25 mouse cellular contexts compared by ENCODE assay signal in genomic region chr8:61528642-61529041, GRCm38 (mm10). TPM values are rescaled to one million over a fixed set of nuclear protein-coding genes. Genes with fewer than 3 reads are reported as not detected.
A peak's percentile ranks its signal among the peaks of the same experiment; 100 is the strongest.
DNase-seq lines count a peak whose midpoint lies in the region; ATAC-seq and TF ChIP-seq lines count a peak whose summit lies in the region.
"Had no signal": no experiment of that assay in that cellular context is flagged by ENCODE, and none has a peak within 500 bp of the region (broad histone marks: within the 10 kb centered on the region; RNA-seq: fewer than 3 reads in every experiment).

No protein-coding gene starts in this region.

- no peak for TF ChIP-seq EP300 in stomach, postnatal 0 days (optimal IDR thresholded peaks at IDR 0.05)

- H3K4me1 ChIP-seq in embryonic facial prominence, embryonic 13.5 days = peaks cover 14% of the 10 kb centered on the region
- H3K4me1 ChIP-seq in embryonic facial prominence, embryonic 10.5 days = peaks cover 3% of the 10 kb centered on the region; the same call in 1 of the 2 replicates
- H3K4me1 ChIP-seq in stomach, embryonic 14.5 days (ENCODE audit: control insufficient read depth, insufficient read depth, low read length) = no peaks in the 10 kb centered on the region; the same call in 1 of the 2 replicates
- no peaks in the 10 kb centered on the region; the same call in 1 of the 2 replicates for H3K4me1 ChIP-seq in stomach, postnatal 0 days (replicated peaks; ENCODE audit: control insufficient read depth, insufficient read depth)
- H3K4me1 ChIP-seq: embryonic facial prominence, embryonic 12.5 days; forebrain, embryonic 13.5 days; limb, embryonic 12.5 days; midbrain, embryonic 15.5 days; neural tube, embryonic 13.5 days had no signal

- intact Hi-C loops in left cerebral cortex, adult 2 months (cut with DNase I) = no loop called here

- H3K4me2 ChIP-seq in embryonic facial prominence, embryonic 13.5 days = no peak overlapping the region
- no peak overlapping the region for H3K4me2 ChIP-seq in stomach, embryonic 14.5 days (replicated peaks; ENCODE audit: low read depth, low read length)
- H3K4me2 ChIP-seq in stomach, postnatal 0 days (replicated peaks; ENCODE audit: low read depth) = no peak overlapping the region
- H3K4me2 ChIP-seq: embryonic facial prominence, embryonic 12.5 days; forebrain, embryonic 13.5 days; heart, embryonic 13.5 days; limb, embryonic 12.5 days; liver, embryonic 13.5 days; midbrain, embryonic 15.5 days; neural tube, embryonic 13.5 days had no signal

- no peak overlapping the region for H3K4me3 ChIP-seq in embryonic facial prominence, embryonic 13.5 days
- H3K4me3 ChIP-seq in embryonic facial prominence, embryonic 10.5 days = no peak overlapping the region
- no peak overlapping the region for H3K4me3 ChIP-seq in stomach, embryonic 14.5 days (ENCODE audit: low read depth, low read length)
- H3K4me3 ChIP-seq in stomach, postnatal 0 days (ENCODE audit: low read depth, low read length) = no peak overlapping the region
- H3K4me3 ChIP-seq in left cerebral cortex, adult 2 months = no peak overlapping the region
- H3K4me3 ChIP-seq: embryonic facial prominence, embryonic 12.5 days; forebrain, embryonic 13.5 days; heart, embryonic 13.5 days; limb, embryonic 12.5 days; liver, embryonic 13.5 days; midbrain, embryonic 15.5 days; neural tube, embryonic 13.5 days had no signal

- H3K27me3 ChIP-seq in embryonic facial prominence, embryonic 13.5 days = no peaks in the 10 kb centered on the region
- H3K27me3 ChIP-seq in embryonic facial prominence, embryonic 10.5 days (replicated peaks; ENCODE audit: low read depth, poor library complexity, severe bottlenecking) = no peaks in the 10 kb centered on the region
- no peaks in the 10 kb centered on the region for H3K27me3 ChIP-seq in stomach, embryonic 14.5 days (ENCODE audit: control insufficient read depth, insufficient read depth, low read length)
- H3K27me3 ChIP-seq in stomach, postnatal 0 days (ENCODE audit: control insufficient read depth, insufficient read depth, low read length) = no peaks in the 10 kb centered on the region
- H3K27me3 ChIP-seq: embryonic facial prominence, embryonic 12.5 days; forebrain, embryonic 13.5 days; heart, embryonic 13.5 days; limb, embryonic 12.5 days; liver, embryonic 13.5 days; midbrain, embryonic 15.5 days; neural tube, embryonic 13.5 days had no signal

- no peak for DNase-seq in embryonic facial prominence, embryonic 10.5 days (ENCODE audit: low spot score)
- DNase-seq in stomach, postnatal 0 days (ENCODE audit: low spot score) = no peak
- peak; percentile 36 for DNase-seq in retina, postnatal 1 day
- DNase-seq in Muller cell, postnatal 12 days (ENCODE audit: inconsistent ontology term) = no peak
- no peak for DNase-seq in left cerebral cortex, adult 2 months (ENCODE audit: extremely low spot score in 1 of 2, low spot score in 2 of 2)
- DNase-seq: adrenal gland, postnatal 36 days; cerebellum, adult 9-10 months; heart, adult 18-20 months; heart, postnatal 14 days; kidney, adult 2 months; kidney, postnatal 10 days; layer of hippocampus, postnatal 36 days; liver, embryonic 13.5 days; lung, adult 2 months; lung, postnatal 36 days; thymus, postnatal 25 days had no signal

- no peak overlapping the region for H3K9ac ChIP-seq in embryonic facial prominence, embryonic 13.5 days
- H3K9ac ChIP-seq in stomach, embryonic 14.5 days (replicated peaks; ENCODE audit: low read depth, low read length) = no peak overlapping the region
- no peak overlapping the region for H3K9ac ChIP-seq in stomach, postnatal 0 days (ENCODE audit: low read length)
- H3K9ac ChIP-seq: embryonic facial prominence, embryonic 12.5 days; forebrain, embryonic 13.5 days; heart, embryonic 13.5 days; limb, embryonic 12.5 days; liver, embryonic 13.5 days; midbrain, embryonic 15.5 days; neural tube, embryonic 13.5 days had no signal

- ATAC-seq in embryonic facial prominence, embryonic 13.5 days (ENCODE audit: insufficient number of reproducible peaks, insufficient read depth, low FRiP score, low TSS enrichment, low read depth) = no peak
- no peak for ATAC-seq in stomach, embryonic 14.5 days (ENCODE audit: insufficient number of reproducible peaks, insufficient read depth, low FRiP score, low read depth)
- ATAC-seq in stomach, postnatal 0 days (ENCODE audit: low FRiP score, low TSS enrichment) = no peak
- ATAC-seq: forebrain, embryonic 13.5 days; hindbrain, postnatal 0 days; midbrain, embryonic 15.5 days had no signal

- H3K9me3 ChIP-seq in embryonic facial prominence, embryonic 13.5 days = no peaks in the 10 kb centered on the region
- no peaks in the 10 kb centered on the region for H3K9me3 ChIP-seq in embryonic facial prominence, embryonic 10.5 days
- H3K9me3 ChIP-seq in stomach, embryonic 14.5 days (ENCODE audit: control insufficient read depth, low read depth, low read length) = no peaks in the 10 kb centered on the region
- H3K9me3 ChIP-seq in stomach, postnatal 0 days (ENCODE audit: control insufficient read depth, low read length) = no peaks in the 10 kb centered on the region
- H3K9me3 ChIP-seq: embryonic facial prominence, embryonic 12.5 days; forebrain, embryonic 13.5 days; heart, embryonic 13.5 days; limb, embryonic 12.5 days; liver, embryonic 13.5 days; midbrain, embryonic 15.5 days; neural tube, embryonic 13.5 days had no signal

- peak overlapping the region; percentile 55 for H3K27ac ChIP-seq in embryonic facial prominence, embryonic 13.5 days
- H3K27ac ChIP-seq in embryonic facial prominence, embryonic 10.5 days (replicated peaks) = no peak overlapping the region
- H3K27ac ChIP-seq in stomach, embryonic 14.5 days (ENCODE audit: low read length) = 0 out of 2 replicates have a peak overlapping the region, but pooled peaks have one; percentile 23
- no peak overlapping the region; the same call in 1 of the 2 replicates for H3K27ac ChIP-seq in stomach, postnatal 0 days (replicated peaks)
- no peak overlapping the region for H3K27ac ChIP-seq in left cerebral cortex, adult 2 months
- H3K27ac ChIP-seq: embryonic facial prominence, embryonic 12.5 days; forebrain, embryonic 13.5 days; heart, embryonic 13.5 days; hindbrain, postnatal 0 days; limb, embryonic 12.5 days; liver, embryonic 13.5 days; midbrain, embryonic 15.5 days; neural tube, embryonic 13.5 days had no signal

- 81% methylated on average over 6 of the region's 6 CpGs for WGBS in embryonic facial prominence, embryonic 13.5 days
- 87% methylated on average over 6 of the region's 6 CpGs for WGBS in embryonic facial prominence, embryonic 10.5 days
- 69% methylated on average over 6 of the region's 6 CpGs for WGBS in stomach, embryonic 14.5 days
- 62% methylated on average over 6 of the region's 6 CpGs for WGBS in stomach, postnatal 0 days

- no peak for TF ChIP-seq CTCF in stomach, postnatal 0 days (IDR thresholded peaks at IDR 0.05; ENCODE audit: low read depth)
- no peak for TF ChIP-seq CTCF in left cerebral cortex, adult 2 months (IDR thresholded peaks at IDR 0.05)

- peaks cover 79% of the 10 kb centered on the region for H3K36me3 ChIP-seq in embryonic facial prominence, embryonic 13.5 days
- H3K36me3 ChIP-seq in embryonic facial prominence, embryonic 10.5 days (replicated peaks) = peaks cover 96% of the 10 kb centered on the region
- H3K36me3 ChIP-seq in stomach, embryonic 14.5 days (ENCODE audit: control insufficient read depth, insufficient read depth, low read length) = peaks cover 38% of the 10 kb centered on the region
- peaks cover 11% of the 10 kb centered on the region for H3K36me3 ChIP-seq in stomach, postnatal 0 days (ENCODE audit: control insufficient read depth, insufficient read depth, low read length)
- H3K36me3 ChIP-seq: midbrain, embryonic 15.5 days had no signal

RNA-seq across cellular contexts. Expression of gene Cbr4, which starts 41.1 kb away (rescaled TPM):
- 29.5 and 32.5 TPM in 2 replicates for polyA plus RNA-seq in embryonic facial prominence, embryonic 13.5 days (2015; fragmentation: Nextera tagmentation; extraction: Ambion mirVana)
- 26.9 and 31.6 TPM in 2 replicates for polyA plus RNA-seq in embryonic facial prominence, embryonic 10.5 days (2016; fragmentation: Nextera tagmentation; extraction: Ambion mirVana)
- polyA plus RNA-seq in stomach, embryonic 14.5 days (2014; fragmentation: Nextera tagmentation; extraction: Ambion mirVana) = 29.9 and 33.3 TPM in 2 replicates
- 42.7 and 47.0 TPM in 2 replicates for polyA plus RNA-seq in stomach, postnatal 0 days (2015; fragmentation: Nextera tagmentation; extraction: Ambion mirVana)
- total RNA-seq in left cerebral cortex, adult 2 months (2021) = 10 to 100 TPM; 18.6 to 19.1 TPM

Comparison
In these comparisons a context has a peak if more than half of its experiments do, and no peak if none do; other contexts are left out.
1. H3K27ac ChIP-seq: peak in embryonic facial prominence, embryonic 13.5 days (single experiment) and stomach, embryonic 14.5 days (single experiment); none in embryonic facial prominence, embryonic 10.5 days (single experiment), stomach, postnatal 0 days (single experiment) and left cerebral cortex, adult 2 months (single experiment).